8 mouse cellular contexts compared by ENCODE assay signal in the genomic region with DNA sequence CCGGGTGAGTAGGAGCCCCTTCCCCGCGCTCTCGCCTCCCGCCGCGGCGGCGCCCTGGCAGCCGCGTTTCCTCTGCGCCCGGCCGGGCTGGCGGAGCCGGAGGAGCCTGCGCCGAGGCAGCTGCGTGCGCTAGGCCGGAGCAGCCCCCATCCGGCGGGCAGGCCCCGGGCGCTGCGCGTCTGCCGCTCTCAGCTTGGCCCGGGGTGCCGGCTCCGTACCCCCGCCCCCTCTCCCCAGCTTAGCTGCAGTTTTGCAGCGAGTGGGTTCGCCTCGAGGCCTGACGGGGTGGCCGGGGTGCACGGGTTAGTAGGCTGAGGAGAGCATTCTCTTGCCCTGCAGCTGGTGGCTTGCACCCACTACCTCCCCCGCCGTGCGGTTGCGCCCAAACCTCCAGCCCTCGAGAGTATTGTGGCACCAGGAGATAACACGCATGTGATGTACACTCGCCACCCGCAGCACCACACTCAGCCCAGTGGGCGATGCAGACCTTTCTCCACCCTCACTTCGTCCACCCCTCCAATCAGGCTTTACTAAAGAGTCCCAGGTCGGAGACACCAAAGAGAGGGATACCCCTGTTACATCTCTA. TPM values are rescaled to one million over a fixed set of nuclear protein-coding genes. Genes with fewer than 3 reads are reported as not detected.
DNase-seq lines count a peak whose midpoint lies in the region; ATAC-seq and TF ChIP-seq lines count a peak whose summit lies in the region.

No protein-coding gene starts in this region.

- 0 out of 2 replicates have a peak, but pooled peaks cover 4% of the 10 kb centered on the region for H3K4me1 ChIP-seq in cerebellum, adult 2 months (ENCODE audit: control insufficient read depth, insufficient read depth, low read length)
- H3K4me1 ChIP-seq in hindbrain, embryonic 12.5 days: peaks cover 25% of the 10 kb centered on the region

- H3K9ac ChIP-seq in hindbrain, embryonic 12.5 days: peak overlapping the region; percentile 97

- no peaks in the 10 kb centered on the region for H3K9me3 ChIP-seq in hindbrain, embryonic 12.5 days (replicated peaks)

- DNase-seq in NIH3T3 (ENCODE audit: low read depth): peak; percentile 57
- DNase-seq in cerebellum, adult 2 months: peak; percentile 62 to 76
- DNase-seq in frontal cortex, postnatal 14 days (ENCODE audit: low spot score in 2 of 2): peak; percentile 44 to 48
- DNase-seq in left cerebral cortex, adult 18-20 months (ENCODE audit: low spot score in 2 of 2): peak; percentile 38 to 60
- peak; percentile 30 for DNase-seq in lung, postnatal 25 days (ENCODE audit: low spot score)
- peak; percentile 48 for DNase-seq in right cerebral cortex, adult 18-20 months
- DNase-seq in urinary bladder, postnatal 14 days (ENCODE audit: low spot score): peak; percentile 29

- ATAC-seq in hindbrain, embryonic 12.5 days (ENCODE audit: low FRiP score): peak; percentile 74

- no peaks in the 10 kb centered on the region for H3K27me3 ChIP-seq in cerebellum, adult 2 months (ENCODE audit: control insufficient read depth, insufficient read depth, low read length)
- no peaks in the 10 kb centered on the region for H3K27me3 ChIP-seq in hindbrain, embryonic 12.5 days

- H3K4me2 ChIP-seq in hindbrain, embryonic 12.5 days (replicated peaks): peak overlapping the region; percentile 86

- H3K36me3 ChIP-seq in hindbrain, embryonic 12.5 days: no peaks in the 10 kb centered on the region

- TF ChIP-seq CTCF in cerebellum, adult 2 months (IDR thresholded peaks at IDR 0.05; ENCODE audit: borderline replicate concordance, insufficient read depth, low read depth, low read length): no peak

- peak overlapping the region; percentile 99 for H3K4me3 ChIP-seq in cerebellum, adult 2 months (replicated peaks; ENCODE audit: insufficient read depth, low read depth, low read length)
- peak overlapping the region; percentile 94 for H3K4me3 ChIP-seq in hindbrain, embryonic 12.5 days

- no peak for TF ChIP-seq POLR2A in cerebellum, adult 2 months (IDR thresholded peaks at IDR 0.05; ENCODE audit: borderline replicate concordance, insufficient read depth, low read length)

- H3K27ac ChIP-seq in cerebellum, adult 2 months (ENCODE audit: insufficient read depth, low read length): peak overlapping the region; percentile 73
- peak overlapping the region; percentile 99 for H3K27ac ChIP-seq in hindbrain, embryonic 12.5 days

- WGBS in cerebellum, adult 2 months: under 1% methylated on average over 46 of the region's 49 CpGs
- under 1% methylated on average over 47 of the region's 49 CpGs for WGBS in hindbrain, embryonic 12.5 days

RNA-seq across cellular contexts. Expression of gene Zfp652, which starts 0.8 kb away (rescaled TPM):
- 30.0 and 30.1 TPM in 2 replicates for polyA plus RNA-seq in cerebellum, adult 2 months (2012; rRNA removed)
- 30.5 and 31.1 TPM in 2 replicates for polyA plus RNA-seq in hindbrain, embryonic 12.5 days (2016; fragmentation: Nextera tagmentation; extraction: Ambion mirVana)
- total RNA-seq in left cerebral cortex, adult 18-20 months (2021): 10 to 100 TPM; 37.8 to 41.1 TPM

RNA-seq across cellular contexts. Expression of gene B130006D01Rik, which starts 10.1 kb away (rescaled TPM):
- polyA plus RNA-seq in cerebellum, adult 2 months (2012; rRNA removed): 0.69 and 0.70 TPM in 2 replicates
- 1.4 and 1.8 TPM in 2 replicates for polyA plus RNA-seq in hindbrain, embryonic 12.5 days (2016; fragmentation: Nextera tagmentation; extraction: Ambion mirVana)
- total RNA-seq in left cerebral cortex, adult 18-20 months (2021): 1 to 10 TPM; 1.2 to 1.3 TPM

RNA-seq across cellular contexts. Expression of gene Phb, which starts 46.6 kb away (rescaled TPM):
- 241 and 253 TPM in 2 replicates for polyA plus RNA-seq in cerebellum, adult 2 months (2012; rRNA removed)
- polyA plus RNA-seq in hindbrain, embryonic 12.5 days (2016; fragmentation: Nextera tagmentation; extraction: Ambion mirVana): 186 and 188 TPM in 2 replicates
- total RNA-seq in left cerebral cortex, adult 18-20 months (2021): 100 to 1,000 TPM in 1 of 2 experiments, 10 to 100 TPM in 1; 87.4 to 103 TPM

Comparison
In these comparisons a context has a peak if more than half of its experiments do, and no peak if none do; other contexts are left out.
1. Peak in every context shown above with its lines: DNase-seq, ATAC-seq, H3K4me3 ChIP-seq and H3K27ac ChIP-seq.